Mouse (Mus musculus): Measurements from ENCODE around the gene 1700080E11Rik. TPM values are rescaled to one million over a fixed set of nuclear protein-coding genes. Genes with fewer than 3 reads are reported as not detected.
A peak's percentile ranks its signal among the peaks of the same experiment; 100 is the strongest.
"Not testable (repeated sequence)": the region's sequence is repeated elsewhere in the genome, so short reads cannot be mapped to it uniquely, and the experiment has no call there.

Gene 1700080E11Rik
- not detected in 2 replicates for total RNA-seq (2014; fragmentation: Nextera tagmentation)
- total RNA-seq (2017) = not detected in 2 replicates

DNA sequence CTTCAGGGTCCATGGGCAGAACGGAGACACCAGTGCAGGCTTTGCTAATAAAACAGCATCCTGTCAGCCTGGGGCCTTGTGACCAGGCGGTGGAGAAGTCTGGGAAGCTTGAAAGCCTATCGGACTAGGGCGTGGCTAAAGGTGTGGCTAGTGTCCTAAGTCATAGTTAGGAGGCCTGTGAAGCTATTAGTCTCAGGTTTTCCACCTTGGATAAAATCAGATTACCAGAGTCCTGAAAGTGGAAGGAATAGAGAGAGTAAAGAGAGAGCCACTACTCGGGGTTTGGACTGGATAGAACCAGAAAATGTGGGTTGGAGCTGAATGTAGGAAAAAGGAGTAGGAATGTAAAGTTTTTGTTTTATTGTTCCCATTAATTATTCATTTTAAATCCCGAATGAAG is at the start of gene 1700080E11Rik:
Gene 1700080E11Rik (minus strand): TSS at position 101 of the 400 bp plus-strand sequence.
- no peak for ATAC-seq (replicated peaks; ENCODE audit: poor library complexity, severe bottlenecking)

DNA sequence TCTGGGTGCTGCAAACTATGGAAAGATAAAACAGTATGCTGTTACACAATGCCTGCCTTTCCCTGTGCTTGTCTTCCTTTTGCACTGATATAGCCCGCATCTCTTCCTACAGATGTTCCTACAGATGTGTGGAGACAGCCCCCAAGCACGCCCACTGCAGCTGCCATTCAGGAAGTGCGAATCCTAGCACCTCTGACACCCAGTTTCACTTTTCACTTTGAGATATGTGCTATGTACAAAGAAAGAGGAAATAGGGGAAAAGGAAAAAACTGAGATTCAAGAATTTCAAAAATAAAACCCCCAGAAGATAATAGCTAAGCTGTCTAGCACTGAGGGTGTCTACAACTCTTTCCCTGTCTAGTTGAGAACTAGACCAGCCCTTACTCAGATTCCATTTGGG is 41.8 kb upstream of the 1700080E11Rik start:
- no peak; the same call in 1 of the 2 replicates for ATAC-seq (replicated peaks; ENCODE audit: poor library complexity, severe bottlenecking)

DNA sequence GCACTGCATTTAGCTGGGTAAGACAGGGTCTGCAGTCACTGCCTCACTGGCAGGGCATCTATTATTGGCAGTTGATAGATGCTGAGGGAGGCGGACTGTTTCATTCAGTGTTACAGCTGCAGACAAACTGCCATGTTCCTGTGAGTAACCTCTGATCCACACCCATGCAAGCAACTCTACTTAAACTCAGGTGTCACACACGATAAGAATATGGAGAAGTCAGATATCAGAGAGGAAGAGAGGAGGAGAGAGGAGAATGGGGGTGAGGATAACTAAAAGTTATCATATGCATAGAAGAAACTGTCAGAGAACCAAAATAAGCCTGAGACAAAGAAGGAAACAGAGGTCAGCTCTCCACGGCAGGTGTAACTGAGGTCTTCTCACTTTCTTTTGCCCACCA is 37.5 kb upstream of the 1700080E11Rik start:
- no peak for ATAC-seq (replicated peaks; ENCODE audit: poor library complexity, severe bottlenecking)

DNA sequence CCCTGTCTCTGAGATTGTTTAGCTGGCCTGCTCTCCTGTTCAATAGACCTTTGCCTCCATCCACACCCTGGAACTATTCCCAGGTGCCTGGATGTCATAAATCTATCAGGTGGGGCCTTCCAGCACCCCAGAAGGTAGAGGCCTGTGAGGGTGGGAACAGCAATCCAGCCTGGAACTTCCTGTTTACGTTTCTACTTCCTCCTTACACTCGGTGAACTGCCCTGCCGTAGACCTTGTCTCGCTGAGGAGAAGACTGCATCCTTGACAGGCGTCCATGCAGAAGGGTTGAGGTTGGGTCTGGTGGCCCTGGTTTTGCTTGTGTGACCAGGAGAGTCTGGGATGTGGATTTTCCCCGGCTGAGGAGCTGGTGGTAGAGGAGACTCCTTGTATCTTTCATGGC is 5.7 kb downstream of the 1700080E11Rik start:
- peak; percentile 55; the same call in 1 of the 2 replicates for ATAC-seq (replicated peaks; ENCODE audit: poor library complexity, severe bottlenecking)

DNA sequence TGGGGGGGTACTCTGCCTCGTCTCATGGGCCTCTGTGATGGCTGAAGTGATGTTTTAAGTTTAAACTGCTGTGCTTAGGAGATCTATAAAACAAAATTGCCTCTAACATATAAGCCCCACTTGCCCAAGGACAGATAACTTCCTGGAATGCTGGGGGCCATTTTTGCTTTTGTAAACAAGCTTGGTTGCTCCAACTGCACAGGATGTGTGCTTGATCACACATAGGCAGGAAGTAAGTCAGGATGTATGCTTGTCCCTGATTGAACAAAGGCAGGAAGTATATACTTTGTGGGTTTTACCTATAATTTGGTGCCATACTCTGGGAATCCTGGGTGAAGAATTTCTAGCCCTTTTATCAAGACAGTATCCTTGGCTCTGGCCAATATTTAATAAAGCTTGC is 8.5 kb downstream of the 1700080E11Rik start:
- no peak for ATAC-seq (replicated peaks; ENCODE audit: poor library complexity, severe bottlenecking)

DNA sequence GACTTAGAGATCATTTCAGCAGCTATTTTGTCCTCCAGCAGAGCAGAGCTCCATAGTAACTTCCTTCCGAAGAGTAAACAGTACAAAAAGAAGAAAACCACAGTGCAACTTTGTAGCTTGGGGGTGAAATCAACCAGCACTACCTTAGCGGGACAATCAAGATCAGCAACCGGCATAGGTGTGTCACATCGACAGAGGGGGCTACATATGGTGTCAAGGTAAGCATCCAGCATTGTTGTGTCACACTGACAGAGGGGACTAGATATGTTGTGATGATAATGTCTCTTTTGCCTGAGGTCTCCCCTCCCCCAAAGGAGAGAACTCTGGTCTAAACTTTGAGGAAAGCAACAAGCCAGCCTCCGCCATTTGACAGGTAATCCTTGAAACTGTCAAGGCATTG is 10.4 kb downstream of the 1700080E11Rik start:
- no peak for ATAC-seq (replicated peaks; ENCODE audit: poor library complexity, severe bottlenecking)

DNA sequence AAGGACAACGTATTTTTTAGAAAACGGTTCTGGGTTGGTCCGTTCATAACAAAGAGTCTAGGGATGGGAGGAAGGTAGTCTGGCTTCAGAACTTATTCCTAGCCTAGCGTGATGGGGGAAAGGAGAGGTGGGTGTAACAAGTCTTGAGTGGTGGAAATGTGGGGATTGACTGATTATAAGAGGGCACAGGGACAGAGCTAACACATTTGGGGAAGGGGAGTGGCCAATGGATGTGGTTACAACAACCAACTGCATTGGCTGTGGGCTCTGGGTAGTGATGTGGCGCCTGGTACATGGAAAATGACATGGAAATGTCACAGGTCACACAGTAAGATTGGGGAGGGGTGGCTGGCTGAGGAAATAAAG is 12.9 kb downstream of the 1700080E11Rik start:
- ATAC-seq (replicated peaks; ENCODE audit: poor library complexity, severe bottlenecking) = peak; percentile 48

DNA sequence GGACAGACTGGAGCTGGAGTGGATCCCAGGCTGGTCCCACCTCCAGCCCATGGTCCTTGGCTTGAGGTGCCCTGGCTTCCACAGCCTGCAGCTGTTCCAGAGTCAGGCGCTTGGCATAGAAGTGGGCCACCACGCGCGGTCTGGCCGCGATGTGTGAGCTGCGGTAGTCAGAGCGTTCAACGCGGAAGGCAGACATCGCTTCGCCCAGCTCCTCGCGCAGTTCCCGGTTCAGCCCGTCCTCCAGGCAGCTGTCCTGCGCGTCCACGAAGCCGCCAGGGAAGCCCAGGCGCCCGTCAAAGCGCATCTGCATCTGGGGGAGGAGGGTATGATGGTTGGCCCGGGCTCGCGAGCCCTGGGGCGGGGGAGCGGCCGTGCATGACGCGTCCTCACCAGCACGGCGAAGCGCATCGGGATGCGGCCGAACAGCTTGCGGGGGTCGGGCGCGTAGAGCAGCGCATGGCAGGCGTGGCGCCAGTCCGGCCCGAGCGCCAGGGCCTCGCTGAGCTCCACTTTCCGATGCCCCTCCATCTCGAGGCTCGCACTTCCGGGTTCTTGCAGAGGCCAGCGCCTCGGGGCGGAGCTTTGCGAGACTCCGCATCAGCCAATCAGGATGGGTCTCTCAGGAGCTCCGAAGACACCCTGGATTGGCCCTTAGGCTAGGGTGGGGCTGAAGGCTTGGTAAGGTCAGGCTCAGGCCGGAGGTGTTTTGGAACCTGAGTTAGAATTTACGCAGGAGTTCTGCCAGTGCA is 13.5 kb downstream of the 1700080E11Rik start, which contains the start of gene Nudt16:
Gene Nudt16 (minus strand): TSS at position 572 of the 749 bp plus-strand sequence.
- peak; percentile 91 for ATAC-seq (replicated peaks; ENCODE audit: poor library complexity, severe bottlenecking)

DNA sequence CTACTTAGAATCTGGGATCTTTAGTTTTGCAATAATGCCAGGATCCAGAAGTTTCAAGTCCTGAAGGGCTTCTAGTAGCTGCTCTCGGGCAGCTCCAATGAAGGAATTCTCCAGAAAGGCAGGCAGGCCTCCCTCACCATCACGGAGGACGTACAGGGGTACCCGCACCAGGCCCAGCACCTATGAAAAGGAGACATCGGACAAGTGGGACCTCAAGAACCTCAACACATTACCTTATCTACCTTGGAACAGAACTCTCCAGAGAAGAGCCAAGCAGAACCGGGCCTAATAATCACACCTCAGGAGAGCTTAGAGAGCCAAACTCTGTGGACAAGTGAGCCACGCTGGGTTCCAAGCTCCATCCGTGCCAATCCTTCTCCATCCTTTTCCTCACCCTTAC is 14.6 kb downstream of the 1700080E11Rik start:
- ATAC-seq (replicated peaks; ENCODE audit: poor library complexity, severe bottlenecking) = no peak

DNA sequence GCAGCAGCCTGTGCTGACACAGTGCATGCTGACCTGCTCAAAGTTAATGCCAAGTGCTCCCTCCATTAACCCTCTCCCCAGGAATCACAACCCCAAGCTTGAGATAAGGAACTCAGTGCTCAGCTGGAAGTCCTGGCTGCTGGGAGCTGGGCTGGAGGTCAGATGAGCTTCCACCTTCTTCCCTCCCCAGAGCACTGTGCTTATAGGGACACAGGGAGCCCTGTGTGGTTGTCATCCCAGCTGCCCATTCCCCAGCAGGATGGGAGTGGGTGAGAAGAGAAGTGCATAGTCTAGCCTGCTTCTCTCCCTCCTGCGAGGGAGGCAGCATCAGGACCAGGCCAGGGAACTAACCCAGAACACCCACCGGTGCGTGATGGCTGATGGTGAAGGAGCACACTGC is 19.7 kb downstream of the 1700080E11Rik start:
- not testable (repeated sequence) for ATAC-seq (replicated peaks; ENCODE audit: poor library complexity, severe bottlenecking)

DNA sequence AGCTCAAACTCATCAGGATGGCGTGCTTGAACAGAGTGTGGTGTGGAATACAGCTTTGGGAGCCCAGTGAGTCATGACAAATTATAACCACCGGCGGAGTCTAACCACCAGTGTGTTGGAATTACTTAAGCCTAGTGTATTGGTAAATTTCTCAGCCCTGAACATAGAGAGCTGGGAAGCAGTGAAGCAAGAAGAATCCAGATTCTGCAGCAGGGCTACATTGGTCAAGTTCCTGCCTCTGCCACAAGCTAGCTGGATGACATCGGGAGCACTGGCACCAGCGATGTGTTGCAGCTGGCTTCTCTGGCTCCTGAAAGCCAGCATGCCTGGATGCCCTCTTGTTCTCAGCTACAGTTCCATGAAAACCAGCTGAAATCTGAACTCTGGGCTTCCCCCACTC is 41.0 kb downstream of the 1700080E11Rik start:
- ATAC-seq (replicated peaks; ENCODE audit: poor library complexity, severe bottlenecking) = no peak

DNA sequence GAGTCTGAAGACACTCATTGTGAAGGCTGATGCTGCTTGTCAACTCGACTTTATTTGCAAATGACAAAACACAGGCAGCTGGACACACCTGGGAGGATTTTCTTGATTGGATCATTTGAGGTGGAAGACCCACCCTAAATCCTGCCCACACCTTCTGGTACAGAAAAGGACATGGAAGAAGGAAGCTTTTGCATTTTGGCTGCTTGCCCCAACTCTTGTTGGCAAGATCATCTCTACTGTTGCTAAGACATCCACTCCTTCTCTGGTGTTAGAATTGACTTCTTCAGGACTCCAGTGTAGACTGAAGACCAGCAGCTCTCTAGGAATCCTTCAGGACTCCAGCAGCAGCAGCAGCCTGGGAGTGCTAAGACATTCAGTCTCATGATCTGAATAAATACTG is 43.0 kb downstream of the 1700080E11Rik start:
- ATAC-seq (replicated peaks; ENCODE audit: poor library complexity, severe bottlenecking) = no peak

DNA sequence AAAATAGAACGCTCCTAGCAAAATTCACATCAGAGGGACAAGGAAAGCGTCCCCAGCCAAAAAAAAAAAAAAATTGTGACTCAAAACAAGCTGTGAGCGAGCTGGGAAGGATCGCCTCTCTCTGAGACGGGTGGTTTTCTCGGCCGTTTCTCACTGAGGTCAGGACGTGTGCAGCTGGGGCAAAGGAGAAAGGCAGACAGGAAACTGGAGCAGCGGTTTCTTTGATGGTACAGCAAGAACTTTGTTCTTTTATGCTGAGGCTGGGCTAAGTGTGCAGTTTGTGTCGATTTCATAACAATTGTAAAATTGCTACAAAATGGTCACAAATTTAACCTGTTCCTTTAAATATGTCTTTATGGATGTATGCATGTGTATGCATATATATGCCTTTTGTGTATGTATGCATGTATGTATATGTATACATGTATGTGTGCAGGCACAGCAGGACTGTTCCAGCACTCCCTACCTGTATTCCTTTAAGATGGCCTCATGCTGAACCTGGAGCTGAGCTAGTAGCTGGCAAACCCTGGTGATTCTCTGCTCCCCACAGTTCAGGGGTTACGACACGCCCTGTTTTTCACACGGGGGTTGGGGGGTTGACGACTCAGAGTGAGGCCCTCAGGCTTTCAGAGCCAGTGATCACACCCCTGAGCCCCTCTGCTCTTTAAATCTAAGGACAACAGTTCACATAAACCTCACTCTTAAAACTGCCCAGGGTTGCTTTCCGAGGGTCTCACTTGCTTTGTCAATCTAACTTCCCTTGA is 43.9 kb downstream of the 1700080E11Rik start:
- peak; percentile 20; the same call in 1 of the 2 replicates for ATAC-seq (replicated peaks; ENCODE audit: poor library complexity, severe bottlenecking)

Other genes starting within 250 kb of the 1700080E11Rik start
- gene Mrpl3, start 91.9 kb downstream of the 1700080E11Rik start, total RNA-seq (2014; fragmentation: Nextera tagmentation) = 96.7 and 101 TPM in 2 replicates
- 89.0 and 89.1 TPM in 2 replicates for gene Mrpl3, start 91.9 kb downstream of the 1700080E11Rik start, total RNA-seq (2017)
- gene Nudt16, start 13.3 kb downstream of the 1700080E11Rik start, total RNA-seq (2014; fragmentation: Nextera tagmentation) = 14.6 and 18.7 TPM in 2 replicates
- 7.5 and 8.2 TPM in 2 replicates for gene Nudt16, start 13.3 kb downstream of the 1700080E11Rik start, total RNA-seq (2017)

All from granulocyte monocyte progenitor cell, adult 5-6 weeks (primary cell).